Mouse (Mus musculus) bone marrow macrophage, adult 2 months (primary cell): ENCODE results near the gene Olfr974.

ENCODE experiments used
- CTCF ChIP-seq: IDR thresholded peaks from 2 replicates; pipeline ENCODE4 v1.5.1; 2012; ENCODE audit warnings: low read depth, mild to moderate bottlenecking, low read length, moderate library complexity
- POLR2A ChIP-seq: IDR thresholded peaks from 2 replicates; pipeline ENCODE4 v1.6.1; 2012; ENCODE audit warnings: mild to moderate bottlenecking, low read depth, low read length, borderline replicate concordance

DNA sequence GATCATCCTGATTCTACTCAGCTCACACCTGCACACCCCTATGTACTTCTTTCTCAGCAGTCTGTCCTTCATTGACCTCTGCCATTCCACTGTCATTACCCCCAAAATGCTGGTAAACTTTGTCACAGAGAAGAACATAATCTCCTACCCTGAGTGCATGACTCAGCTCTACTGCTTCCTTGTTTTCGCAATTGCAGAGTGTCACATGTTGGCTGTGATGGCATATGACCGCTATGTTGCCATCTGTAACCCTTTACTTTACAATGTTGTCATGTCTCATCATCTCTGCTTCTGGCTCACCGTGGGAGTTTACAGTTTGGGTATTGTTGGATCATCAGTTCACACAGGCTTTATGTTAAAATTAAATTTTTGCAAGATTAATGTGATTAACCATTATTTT, 27.4 kb upstream of the Olfr974 start:
- TF ChIP-seq POLR2A (no peak), CTCF (no peak)
